Mouse (Mus musculus) layer of hippocampus, postnatal 10 days (tissue): ENCODE measurements around the gene Pax5. TPM values are rescaled to one million over a fixed set of nuclear protein-coding genes. Genes with fewer than 3 reads are reported as not detected.

Source experiments
- DNase-seq, 2 experiments: peaks; one replicate each; pipeline ENCODE4 v3.0.0; 2021; ENCODE audit warnings: low spot score in 2 of 2
- total RNA-seq, 2 experiments: library from RNA; stranded (reverse); gene quantifications; 2 replicates each; pipeline ENCODE4 v1.2.3; 2021

Pax5 gene
- total RNA-seq, 2 experiments from 2014 or later, result 0.38 to 1.1 TPM

DNA sequence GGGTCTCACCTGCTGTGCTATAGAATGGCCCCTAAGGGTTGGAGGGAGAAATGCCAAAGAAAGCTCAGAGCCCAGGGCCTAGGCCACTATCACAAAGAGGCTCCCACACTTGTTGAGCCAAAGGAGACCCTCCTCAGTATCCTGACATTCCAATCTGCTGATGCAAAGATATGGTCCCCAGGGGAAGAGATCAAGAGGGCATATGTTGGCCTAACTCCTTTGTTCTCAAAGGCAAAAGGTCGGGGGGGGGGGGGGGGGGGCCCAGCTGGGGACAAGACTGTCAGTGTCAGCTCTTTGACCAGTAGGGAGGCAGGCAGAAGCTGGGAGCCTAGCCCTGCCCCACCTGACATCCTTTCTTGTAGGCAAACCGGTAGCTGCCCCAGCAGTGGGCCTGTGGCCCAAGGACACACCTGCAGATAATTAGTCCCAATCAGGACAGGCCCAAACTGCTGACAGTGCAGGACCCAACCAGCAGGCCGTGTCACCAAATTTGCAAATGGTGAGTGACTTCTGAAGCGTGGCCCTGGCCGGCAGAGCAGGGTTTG is 108.0 kb downstream of the Pax5 start:
- no peak for DNase-seq

GRCm38 (mm10) chr4:44601370-44601769 is 108.9 kb downstream of the Pax5 start:
- DNase-seq, result no peak

- DNase-seq, result peak; percentile 35 to 44
These were observed 109.4 kb downstream of the Pax5 start for GRCm38 (mm10) chr4:44600875-44601274.

GRCm38 (mm10) chr4:44597965-44598364 is 112.3 kb downstream of the Pax5 start:
- no peak for DNase-seq

DNA sequence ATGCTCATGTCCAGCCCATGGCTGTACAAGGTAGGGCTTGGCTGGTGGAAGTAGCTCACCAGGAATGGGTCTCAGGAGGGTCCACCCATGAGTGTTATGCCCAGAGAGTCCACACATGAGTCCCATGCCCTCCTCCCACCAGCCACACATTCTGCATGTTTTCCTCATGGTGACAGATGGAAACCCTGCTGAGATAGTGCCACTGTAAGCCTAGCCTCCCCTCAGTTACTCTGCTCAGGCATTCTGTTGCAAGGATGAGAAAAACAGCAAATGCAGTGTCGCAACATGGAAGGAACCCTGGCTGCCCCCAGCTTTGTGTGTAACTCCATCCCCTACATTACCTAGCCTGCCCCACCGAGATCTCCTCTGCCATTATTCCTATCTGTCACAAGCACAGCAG is 117.2 kb downstream of the Pax5 start:
- DNase-seq, result no peak

GRCm38 (mm10) chr4:44582687-44583086 is 127.6 kb downstream of the Pax5 start:
- DNase-seq, result no peak

- DNase-seq, result no peak
These were observed 131.7 kb downstream of the Pax5 start for GRCm38 (mm10) chr4:44578591-44578990.

DNA sequence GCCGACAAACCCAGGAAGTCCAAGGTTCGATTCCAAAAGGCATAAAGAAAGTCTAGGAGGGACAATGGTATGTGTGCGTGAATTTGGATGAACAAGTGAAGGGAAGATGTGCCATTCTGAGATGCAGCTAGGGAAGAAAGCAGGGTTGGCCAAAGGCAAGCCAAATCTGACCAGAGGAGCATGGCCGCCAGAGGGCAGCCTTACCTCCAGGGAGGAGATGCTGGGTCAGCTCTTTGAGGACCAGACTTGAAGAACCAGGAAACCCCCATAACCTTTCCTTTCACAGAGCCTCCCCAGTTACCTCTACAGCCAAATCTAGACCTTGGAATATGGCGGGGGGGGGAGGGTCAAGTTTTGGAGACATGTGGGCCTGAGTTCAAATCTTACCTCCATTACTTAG is 133.0 kb downstream of the Pax5 start:
- peak; percentile 60 to 71 for DNase-seq

DNA sequence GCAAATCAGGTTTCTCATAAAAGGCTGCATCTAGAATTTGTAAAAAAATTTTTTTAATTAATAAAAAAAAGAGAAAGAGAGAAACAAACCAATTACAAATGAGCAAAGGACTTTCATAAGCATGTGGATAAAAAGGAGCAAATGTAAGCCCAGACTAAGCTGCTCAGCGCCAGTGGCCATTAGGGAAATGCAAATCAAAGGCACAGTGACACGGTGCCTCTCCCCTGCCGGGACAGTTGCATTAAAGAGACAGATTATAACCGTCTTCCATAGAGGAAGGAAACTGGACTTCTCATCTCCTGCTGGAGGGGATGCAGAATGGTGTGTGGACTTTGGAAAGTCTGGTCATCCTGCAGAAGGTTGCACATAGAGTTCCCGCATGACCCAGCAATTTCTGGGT is 133.5 kb downstream of the Pax5 start:
- DNase-seq, result no peak

- DNase-seq, result no peak
These were observed 137.3 kb downstream of the Pax5 start for GRCm38 (mm10) chr4:44573017-44573416.

GRCm38 (mm10) chr4:44572373-44572772 is 137.9 kb downstream of the Pax5 start:
- no peak for DNase-seq

DNA sequence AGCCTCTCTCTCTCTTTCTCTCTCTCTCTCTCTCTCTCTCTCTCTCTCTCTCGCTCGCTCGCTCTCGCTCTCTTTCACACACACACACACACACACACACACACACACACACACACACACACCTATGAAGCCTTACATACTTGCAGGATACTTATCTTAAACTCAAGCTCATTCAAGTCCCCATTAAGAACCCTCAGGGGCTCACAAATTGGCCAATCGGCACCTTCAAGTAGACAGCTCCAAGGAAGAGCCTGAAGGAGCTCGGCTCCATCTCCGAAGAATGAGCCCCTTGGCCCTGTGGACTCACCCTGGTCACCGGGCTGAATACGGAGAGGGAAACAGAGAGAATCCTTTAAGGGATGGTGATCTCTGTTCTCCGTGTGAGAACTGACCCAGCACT is 141.1 kb downstream of the Pax5 start:
- DNase-seq, result no peak

DNA sequence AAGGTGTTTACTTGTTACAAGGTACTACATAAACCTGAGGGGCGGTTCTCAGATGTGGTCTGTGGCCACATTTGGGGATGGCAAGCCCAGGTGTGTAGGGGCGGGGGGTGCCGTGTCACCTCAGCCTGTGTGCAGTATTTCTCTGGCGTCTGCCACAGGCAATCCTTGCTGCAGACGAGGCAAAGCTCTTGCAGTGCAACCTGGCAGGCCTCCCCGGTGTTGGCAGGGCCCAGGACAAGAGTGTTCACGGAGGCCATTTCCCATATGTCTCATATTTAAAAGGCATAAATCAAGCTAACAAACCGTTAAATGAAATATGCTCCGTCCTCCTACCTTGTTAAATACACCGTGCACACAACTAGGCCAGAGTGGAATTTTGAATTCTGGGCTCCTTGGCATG is 141.6 kb downstream of the Pax5 start:
- no peak for DNase-seq

DNA sequence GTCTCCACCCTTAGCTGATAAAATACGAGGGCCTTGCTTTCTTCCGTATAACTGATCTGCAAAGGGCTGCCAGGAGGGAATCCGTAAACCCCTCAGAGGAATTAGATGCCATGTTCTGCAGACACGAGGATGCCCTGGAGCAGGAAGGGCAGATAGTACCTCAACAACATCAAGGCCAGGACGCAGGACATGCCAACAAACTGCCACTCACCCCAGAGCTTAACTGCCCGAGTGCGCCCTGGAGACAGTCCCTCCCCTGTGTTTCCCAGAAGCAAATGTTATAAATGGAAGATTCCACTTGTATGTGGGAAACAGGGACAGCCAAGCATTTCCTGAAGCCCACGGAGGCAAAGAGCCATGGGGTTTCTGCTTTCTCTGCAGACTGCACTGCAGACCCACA is 143.9 kb downstream of the Pax5 start:
- no peak for DNase-seq

GRCm38 (mm10) chr4:44565126-44566082 is 144.9 kb downstream of the Pax5 start:
- no peak for DNase-seq

DNA sequence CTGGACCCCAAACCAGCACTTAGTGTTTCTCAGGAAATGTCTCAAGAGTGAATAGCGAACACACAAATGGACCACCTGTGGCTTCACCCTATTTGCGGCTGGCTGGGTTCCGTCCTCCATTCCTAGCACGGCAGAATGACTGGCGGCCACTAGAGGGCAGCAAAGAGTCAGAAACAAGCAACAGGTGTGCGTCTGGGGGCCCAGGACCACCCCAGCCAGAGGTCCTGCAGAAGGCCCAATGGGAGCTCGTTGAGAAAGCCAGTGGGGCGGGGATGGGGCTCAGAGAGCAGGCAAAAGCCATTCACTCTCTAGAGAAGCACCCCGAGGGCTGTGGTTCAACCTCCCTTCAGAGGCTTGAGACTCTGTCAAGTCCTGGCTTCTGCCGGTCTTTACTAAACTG is 145.7 kb downstream of the Pax5 start:
- peak; percentile 84 to 87 for DNase-seq

- DNase-seq, result no peak
These were observed 149.3 kb downstream of the Pax5 start for GRCm38 (mm10) chr4:44560956-44561355.

GRCm38 (mm10) chr4:44558564-44558955 is 151.7 kb downstream of the Pax5 start:
- DNase-seq, result no peak

DNA sequence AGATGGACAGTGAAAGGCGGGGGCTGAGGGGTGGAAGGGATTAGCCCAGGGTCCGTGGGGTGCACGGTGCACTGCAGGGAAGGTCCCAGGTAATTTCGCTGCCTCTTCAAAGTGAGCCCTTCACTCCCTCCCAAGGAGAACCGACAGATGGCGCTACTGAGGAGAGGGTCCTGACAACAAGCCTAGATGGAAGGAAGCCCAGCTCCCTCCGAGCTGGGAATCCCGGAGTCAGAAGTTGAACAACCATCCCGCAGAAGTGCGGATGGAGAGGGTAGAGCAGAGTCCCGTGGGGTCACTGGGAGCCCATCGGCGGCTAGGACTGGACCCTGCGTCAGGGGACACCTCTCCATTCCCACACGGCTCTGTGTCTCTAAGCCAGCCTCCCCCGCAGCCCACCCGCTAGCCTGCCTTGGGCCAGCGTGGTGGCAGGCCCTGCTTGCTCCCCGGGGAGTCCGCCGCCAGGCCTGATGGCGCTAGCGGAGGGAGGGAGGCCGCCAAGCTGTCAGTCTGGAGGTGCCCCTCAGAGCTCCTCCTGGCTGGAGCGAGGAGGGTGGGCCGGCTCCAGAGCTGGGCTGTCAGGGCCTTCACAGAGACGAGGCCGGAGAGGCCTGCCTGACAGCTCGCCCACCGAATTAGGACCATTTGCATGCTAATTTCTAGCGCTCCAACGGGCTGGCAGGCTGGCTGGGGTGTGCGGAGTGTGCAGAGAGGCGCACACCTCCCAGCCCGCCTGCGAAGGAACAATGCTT is 152.3 kb downstream of the Pax5 start:
- peak; percentile 75 to 76 for DNase-seq

GRCm38 (mm10) chr4:44556586-44557281 is 153.6 kb downstream of the Pax5 start:
- peak in 1 of 2 experiments; percentile 25 for DNase-seq

DNA sequence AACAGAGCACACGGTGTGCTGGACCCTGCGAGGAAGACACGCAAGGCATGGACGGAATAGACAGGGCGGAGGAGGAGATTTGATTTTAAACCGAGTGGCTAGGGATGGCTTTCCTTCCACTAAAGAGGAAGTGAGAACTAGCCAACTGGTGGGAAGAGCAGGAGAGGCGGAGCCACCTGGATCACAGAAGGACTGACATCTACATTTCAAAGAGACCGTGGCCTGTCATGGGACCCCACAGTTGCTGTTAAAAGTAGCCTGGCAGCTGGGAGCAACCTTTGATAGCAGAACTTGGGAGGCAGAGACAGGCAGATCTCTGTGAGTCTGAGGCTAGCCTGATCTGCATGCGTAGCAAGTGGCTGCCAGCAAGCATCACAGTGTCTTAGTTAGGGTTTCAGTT is 154.7 kb downstream of the Pax5 start:
- DNase-seq, result no peak
